Mouse (Mus musculus): ENCODE measurements around the gene Abcc2.

DNA sequence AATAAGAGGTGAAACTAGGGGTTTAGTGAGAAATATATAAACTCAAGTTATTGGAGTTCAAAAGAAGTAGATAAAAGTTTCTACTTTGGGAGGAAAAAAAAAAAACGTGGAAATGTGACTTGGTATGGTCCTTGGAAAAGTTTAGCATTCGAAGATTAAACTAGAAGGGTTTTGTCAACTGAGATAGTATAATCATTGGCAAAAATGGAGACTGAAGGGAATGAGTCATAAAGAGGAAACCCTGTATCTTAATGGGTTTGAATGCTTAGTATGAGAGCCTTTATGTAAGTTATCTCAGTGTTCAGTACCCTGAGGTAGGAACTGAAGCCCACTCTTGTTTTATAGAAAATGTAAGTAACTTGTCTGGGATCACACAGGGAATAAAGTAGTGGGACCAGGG is 27.1 kb upstream of the Abcc2 start:
- TF ChIP-seq CTCF (IDR thresholded peaks at IDR 0.05; ENCODE audit: low read depth) = no peak
- no peak for TF ChIP-seq EP300 (IDR thresholded peaks at IDR 0.05; ENCODE audit: low read depth)

Data from liver, embryonic 14.5 days (tissue).